Mouse (Mus musculus) neural tube, embryonic 11.5 days (tissue): ENCODE data around the gene Aif1. TPM values are rescaled to one million over a fixed set of nuclear protein-coding genes. Genes with fewer than 3 reads are reported as not detected.

ENCODE experiments used
- ATAC-seq: fragments of 200-750 bp; cut with Nextera tagmentation; 2 replicates; pipeline ENCODE4 v1.8.0; 2017; ENCODE audit warnings: moderate number of reproducible peaks, mild to moderate bottlenecking, moderate TSS enrichment, moderate library complexity; ENCODE audit not compliant: insufficient read depth, low FRiP score, low TSS enrichment
- DNase-seq: peaks from one replicate; pipeline ENCODE4 v3.0.0-alpha.2; 2015; ENCODE audit warnings: low spot score
- H3K27ac ChIP-seq: fragments of 300-500 bp; sonication (generic); 2 replicates; pipeline ENCODE4 v1.5.1; 2014; ENCODE audit warnings: low read depth, mild to moderate bottlenecking, low read length
- H3K27me3 ChIP-seq: fragments of 300-500 bp; sonication (generic); 2 replicates; pipeline ENCODE4 v1.6.1; 2014; ENCODE audit warnings: mild to moderate bottlenecking, low read length, mixed read lengths; ENCODE audit not compliant: control insufficient read depth, insufficient read depth
- H3K36me3 ChIP-seq: fragments of 300-500 bp; sonication (generic); 2 replicates; pipeline ENCODE4 v1.6.1; 2014; ENCODE audit warnings: mild to moderate bottlenecking, low read length, moderate library complexity, mixed read lengths; ENCODE audit not compliant: control insufficient read depth, insufficient read depth
- H3K4me1 ChIP-seq: fragments of 300-500 bp; sonication (generic); 2 replicates; pipeline ENCODE4 v1.6.1; 2014; ENCODE audit warnings: low read length, mixed read lengths; ENCODE audit not compliant: control insufficient read depth, insufficient read depth
- H3K4me2 ChIP-seq: fragments of 300-500 bp; sonication (generic); 2 replicates; pipeline ENCODE4 v1.6.1; 2014; ENCODE audit warnings: low read depth, mild to moderate bottlenecking, moderate library complexity
- H3K4me3 ChIP-seq: fragments of 300-500 bp; sonication (generic); 2 replicates; pipeline ENCODE4 v1.5.1; 2014; ENCODE audit warnings: low read depth, low read length
- H3K9ac ChIP-seq: fragments of 300-500 bp; sonication (generic); 2 replicates; pipeline ENCODE4 v1.6.1; 2014; ENCODE audit warnings: mild to moderate bottlenecking, low read length
- H3K9me3 ChIP-seq: fragments of 300-500 bp; sonication (generic); 2 replicates; pipeline ENCODE4 v1.6.1; 2016; ENCODE audit warnings: low read length; ENCODE audit not compliant: control insufficient read depth
- WGBS: fragments of 180-500 bp; shearing (Covaris S2); extraction: QIAGEN DNeasy Blood & Tissue Kit; methylation state at CpG from one replicate; pipeline ENCODE4 v1.1.7; 2014; 5-methylcytosine and 5-hydroxymethylcytosine counted together
- polyA plus RNA-seq: library from polyadenylated mRNA; unstranded; fragments of >200 nt; fragmentation: Nextera tagmentation; extraction: Ambion mirVana; gene quantifications from 2 replicates; pipeline ENCODE4 v1.2.1, GENCODE M21; 2014

The Aif1 gene
- polyA plus RNA-seq, 1 experiment from 2014 or later = 4.1 TPM

GRCm38 (mm10) chr17:35134801-35135590 lies 40.9 kb downstream of the Aif1 start, which contains the start of gene Bag6:
Gene Bag6, plus strand, starts transcription at chr17:35135178.
- WGBS = under 1% methylated on average over 63 of the region's 66 CpGs
- peak; percentile 93 for ATAC-seq

GRCm38 (mm10) chr17:35133517-35133916 lies 42.4 kb downstream of the Aif1 start:
- Histone ChIP-seq H3K4me1 (peaks cover 9% of the 10 kb centered on the region; the same call in 1 of the 2 replicates), H3K27ac (no peak overlapping the region), H3K27me3 (no peaks in the 10 kb centered on the region), H3K36me3 (peaks cover 2% of the 10 kb centered on the region; the same call in 1 of the 2 replicates), H3K4me2 (no peak overlapping the region), H3K4me3 (no peak overlapping the region), H3K9ac (no peak overlapping the region), H3K9me3 (no peaks in the 10 kb centered on the region)
- 94% methylated on average over 7 of the region's 7 CpGs for WGBS
- ATAC-seq = no peak
- no peak for DNase-seq

More at GRCm38 (mm10) chr17:35134801-35135590, 40.9 kb downstream of the Aif1 start, which contains the start of gene Bag6:
- H3K36me3 ChIP-seq = peaks cover 13% of the 10 kb centered on the region
- peak within 1 kb of the TSS; percentile 74 for H3K4me3 ChIP-seq
- H3K27me3 ChIP-seq = no peaks in the 10 kb centered on the region
- no peaks in the 10 kb centered on the region for H3K9me3 ChIP-seq
- H3K27ac ChIP-seq = peak within 1 kb of the TSS; percentile 90
- peak within 1 kb of the TSS; percentile 81 for H3K9ac ChIP-seq
- H3K4me2 ChIP-seq = peak within 1 kb of the TSS; percentile 85
- peaks cover 9% of the 10 kb centered on the region; the same call in 1 of the 2 replicates for H3K4me1 ChIP-seq
- DNase-seq = peak; percentile 97

GRCm38 (mm10) chr17:35132174-35132560 lies 43.7 kb downstream of the Aif1 start:
- peaks cover 5% of the 10 kb centered on the region; the same call in 1 of the 2 replicates for H3K4me1 ChIP-seq
- 86% methylated on average over 3 of the region's 3 CpGs for WGBS
- H3K27ac ChIP-seq = no peak overlapping the region
- no peak overlapping the region for H3K4me3 ChIP-seq
- ATAC-seq = no peak
- DNase-seq = no peak
- H3K4me2 ChIP-seq = no peak overlapping the region
- no peak overlapping the region for H3K9ac ChIP-seq
- no peaks in the 10 kb centered on the region for H3K36me3 ChIP-seq
- H3K9me3 ChIP-seq = no peaks in the 10 kb centered on the region
- H3K27me3 ChIP-seq = no peaks in the 10 kb centered on the region

DNA sequence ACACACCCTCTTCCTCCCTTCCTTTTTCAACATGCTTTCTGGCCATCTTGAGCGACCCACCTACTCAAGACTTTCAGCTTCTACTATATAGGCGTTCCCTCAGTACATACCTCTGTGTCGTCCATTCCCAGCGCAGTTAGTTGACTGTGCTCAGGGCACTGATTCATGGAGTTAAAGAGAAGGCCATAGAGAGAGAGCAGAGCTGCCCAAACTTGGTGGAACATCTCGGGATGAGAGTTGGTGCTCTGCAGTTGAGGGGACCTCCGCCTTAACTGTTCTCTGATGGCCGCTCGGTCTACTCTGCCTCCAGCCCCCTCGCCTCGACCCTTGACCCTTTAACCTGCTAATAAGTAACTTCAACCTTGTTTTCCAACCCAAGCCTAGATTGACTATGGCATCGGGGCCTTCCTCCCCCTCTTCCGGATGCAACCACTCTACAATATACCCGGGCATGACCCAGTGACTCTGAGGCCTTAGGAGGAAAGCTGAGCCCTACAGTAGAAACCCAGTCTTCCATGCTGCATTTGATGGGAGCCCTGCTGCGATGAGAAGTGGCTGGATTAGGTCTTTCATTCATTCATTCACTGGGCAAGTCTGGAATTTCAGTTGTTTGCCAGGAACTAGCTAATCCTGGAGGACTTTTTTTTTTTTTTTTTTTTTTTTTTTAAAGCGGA lies 44.2 kb downstream of the Aif1 start, which contains the start of gene Apom:
TSS of gene Apom (minus strand) at position 551 of the 674 bp plus-strand sequence.
- DNase-seq (no peak), ATAC-seq (no peak)
- WGBS = 81% methylated on average over 15 of the region's 15 CpGs
- H3K27ac ChIP-seq = no peak within 1 kb of the TSS
- no peak within 1 kb of the TSS for H3K4me2 ChIP-seq
- no peaks in the 10 kb centered on the region for H3K36me3 ChIP-seq
- no peak within 1 kb of the TSS for H3K4me3 ChIP-seq
- peaks cover 3% of the 10 kb centered on the region; the same call in 1 of the 2 replicates for H3K4me1 ChIP-seq
- H3K9ac ChIP-seq = no peak within 1 kb of the TSS
- no peaks in the 10 kb centered on the region for H3K27me3 ChIP-seq
- H3K9me3 ChIP-seq = no peaks in the 10 kb centered on the region

- no peak overlapping the region for H3K27ac ChIP-seq
- H3K9me3 ChIP-seq = no peaks in the 10 kb centered on the region
- H3K4me3 ChIP-seq = no peak overlapping the region
- peaks cover 5% of the 10 kb centered on the region; the same call in 1 of the 2 replicates for H3K4me1 ChIP-seq
- DNase-seq = no peak
- H3K27me3 ChIP-seq = no peaks in the 10 kb centered on the region
- ATAC-seq = no peak
- WGBS = 91% methylated on average over 8 of the region's 8 CpGs
- no peak overlapping the region for H3K9ac ChIP-seq
- no peaks in the 10 kb centered on the region for H3K36me3 ChIP-seq
- no peak overlapping the region for H3K4me2 ChIP-seq
Measured at GRCm38 (mm10) chr17:35131038-35131437, 44.8 kb downstream of the Aif1 start.

GRCm38 (mm10) chr17:35128996-35129395 lies 46.9 kb downstream of the Aif1 start:
- no peak overlapping the region for H3K4me2 ChIP-seq
- H3K27ac ChIP-seq = no peak overlapping the region
- ATAC-seq (no peak), DNase-seq (no peak)
- WGBS = 75% methylated on average over 11 of the region's 11 CpGs
- no peaks in the 10 kb centered on the region for H3K36me3 ChIP-seq
- H3K27me3 ChIP-seq = no peaks in the 10 kb centered on the region
- peaks cover 11% of the 10 kb centered on the region for H3K4me1 ChIP-seq
- no peaks in the 10 kb centered on the region for H3K9me3 ChIP-seq
- no peak overlapping the region for H3K4me3 ChIP-seq
- H3K9ac ChIP-seq = no peak overlapping the region

GRCm38 (mm10) chr17:35127017-35127416 lies 48.9 kb downstream of the Aif1 start:
- ATAC-seq = no peak
- no peak overlapping the region for H3K27ac ChIP-seq

GRCm38 (mm10) chr17:35126206-35126611 lies 49.7 kb downstream of the Aif1 start, which contains the start of gene D17H6S53E:
Gene D17H6S53E, plus strand, starts transcription at chr17:35126373.
- H3K36me3 ChIP-seq = no peaks in the 10 kb centered on the region; the same call in 1 of the 2 replicates
- ATAC-seq = peak; percentile 15; the same call in 1 of the 2 replicates
- H3K9ac ChIP-seq = peak within 1 kb of the TSS; percentile 87
- H3K27me3 ChIP-seq = no peaks in the 10 kb centered on the region
- H3K4me2 ChIP-seq = peak within 1 kb of the TSS; percentile 76
- peak within 1 kb of the TSS; percentile 61 for H3K4me3 ChIP-seq
- H3K4me1 ChIP-seq = peaks cover 11% of the 10 kb centered on the region
- no peaks in the 10 kb centered on the region for H3K9me3 ChIP-seq
- peak within 1 kb of the TSS; percentile 73 for H3K27ac ChIP-seq
- under 1% methylated on average over 36 of the region's 36 CpGs for whole genome bisulfite sequencing
- peak; percentile 78 for DNase-seq

More at GRCm38 (mm10) chr17:35127017-35127416, 48.9 kb downstream of the Aif1 start:
- Histone ChIP-seq H3K9ac (no peak overlapping the region), H3K4me2 (peak overlapping the region; percentile 76), H3K4me1 (peaks cover 11% of the 10 kb centered on the region), H3K27me3 (no peaks in the 10 kb centered on the region), H3K9me3 (no peaks in the 10 kb centered on the region), H3K4me3 (peak overlapping the region; percentile 61), H3K36me3 (no peaks in the 10 kb centered on the region; the same call in 1 of the 2 replicates)
- no peak for DNase-seq
- WGBS = 72% methylated on average over 13 of the region's 13 CpGs
